Mouse (Mus musculus) CH12.LX (cell line): ENCODE data around the gene Cnbp.

Experiments
- CHD1 ChIP-seq: IDR thresholded peaks from 2 replicates; pipeline ENCODE4 v1.6.1; 2012; ENCODE audit warnings: low read depth, low read length, improper control_type of control experiment, inconsistent platforms
- CTCF ChIP-seq, 2 experiments: IDR thresholded peaks in 1 of 2; conservative IDR thresholded peaks in 1 of 2; 2 replicates each; pipeline ENCODE4 v1.5.1; 2011 to 2012; ENCODE audit warnings: low read depth in 2 of 2, low read length in 2 of 2, improper control_type of control experiment in 1 of 2, inconsistent platforms in 1 of 2, mild to moderate bottlenecking in 1 of 2, moderate library complexity in 1 of 2
- HCFC1 ChIP-seq: IDR thresholded peaks from 2 replicates; pipeline ENCODE4 v1.6.1; 2012; ENCODE audit warnings: low read depth, mild to moderate bottlenecking, inconsistent platforms, low read length, improper control_type of control experiment
- KAT2A ChIP-seq: IDR thresholded peaks from 2 replicates; pipeline ENCODE4 v1.6.1; 2012; ENCODE audit warnings: low read length, improper control_type of control experiment, inconsistent platforms; ENCODE audit not compliant: insufficient replicate concordance
- POLR2A ChIP-seq: IDR thresholded peaks from 2 replicates; pipeline ENCODE4 v1.6.1; 2011; ENCODE audit warnings: low read depth, mild to moderate bottlenecking, improper control_type of control experiment, low read length
- USF1 ChIP-seq: IDR thresholded peaks from 2 replicates; pipeline ENCODE4 v1.6.1; 2014; ENCODE audit warnings: low read depth, mild to moderate bottlenecking, inconsistent platforms, low read length, improper control_type of control experiment
- ZC3H11A ChIP-seq: IDR thresholded peaks from 2 replicates; pipeline ENCODE4 v1.6.1; 2012; ENCODE audit warnings: low read depth, mild to moderate bottlenecking, inconsistent platforms, low read length, improper control_type of control experiment
- ZMIZ1 ChIP-seq: IDR thresholded peaks from 2 replicates; pipeline ENCODE4 v1.6.1; 2012; ENCODE audit warnings: low read depth, mild to moderate bottlenecking, inconsistent platforms, low read length, improper control_type of control experiment

- TF ChIP-seq POLR2A = no peak
- peak in 1 of 2 experiments; percentile 21; a peak in 2 of 4 replicates for TF ChIP-seq CTCF (conservative IDR thresholded peaks at IDR 0.05 in 1 of 2, IDR thresholded peaks at IDR 0.05 in 1 of 2; ENCODE audit: low read depth in 2 of 2, low read length in 2 of 2)
- TF ChIP-seq ZMIZ1 = no peak
- TF ChIP-seq KAT2A = no peak
- TF ChIP-seq CHD1 = no peak
- no peak for TF ChIP-seq ZC3H11A
- TF ChIP-seq HCFC1 = no peak
- no peak for TF ChIP-seq USF1
These were observed 44.9 kb downstream of the Cnbp start for GRCm38 (mm10) chr6:87806028-87806427.
